Mouse (Mus musculus): ENCODE measurements around the gene Mul1. TPM values are rescaled to one million over a fixed set of nuclear protein-coding genes. Genes with fewer than 3 reads are reported as not detected.

Mul1 gene
- polyA plus RNA-seq, 1 experiment from 2014 or later: 20.7 TPM

GRCm38 (mm10) chr4:138457091-138457490 is 22.6 kb downstream of the Mul1 start:
- peaks cover 93% of the 10 kb centered on the region for H3K27me3 ChIP-seq (ENCODE audit: low read depth, poor library complexity, severe bottlenecking)
- no peaks in the 10 kb centered on the region for H3K9me3 ChIP-seq (replicated peaks)
- H3K36me3 ChIP-seq: no peaks in the 10 kb centered on the region
- 47% methylated on average over 4 of the region's 4 CpGs for WGBS
- no peak overlapping the region for H3K27ac ChIP-seq
- DNase-seq (ENCODE audit: low spot score): no peak
- H3K4me3 ChIP-seq: no peak overlapping the region
- peaks cover 42% of the 10 kb centered on the region for H3K4me1 ChIP-seq

- no peak for DNase-seq (ENCODE audit: low spot score)
- H3K27ac ChIP-seq: no peak overlapping the region
- H3K36me3 ChIP-seq: no peaks in the 10 kb centered on the region
- WGBS: 81% methylated on average over 7 of the region's 7 CpGs
- H3K9me3 ChIP-seq (replicated peaks): no peaks in the 10 kb centered on the region
- no peak overlapping the region for H3K4me3 ChIP-seq
- H3K27me3 ChIP-seq (ENCODE audit: low read depth, poor library complexity, severe bottlenecking): peaks cover 90% of the 10 kb centered on the region
- peaks cover 44% of the 10 kb centered on the region for H3K4me1 ChIP-seq
These were observed 23.7 kb downstream of the Mul1 start for GRCm38 (mm10) chr4:138458171-138458570.

GRCm38 (mm10) chr4:138458735-138459440 is 24.4 kb downstream of the Mul1 start:
- H3K27me3 ChIP-seq (ENCODE audit: low read depth, poor library complexity, severe bottlenecking): peaks cover 82% of the 10 kb centered on the region
- H3K4me3 ChIP-seq: no peak overlapping the region
- no peak for DNase-seq (ENCODE audit: low spot score)
- 49% methylated on average over 5 of the region's 5 CpGs for WGBS
- H3K36me3 ChIP-seq: no peaks in the 10 kb centered on the region
- H3K9me3 ChIP-seq (replicated peaks): no peaks in the 10 kb centered on the region
- peaks cover 44% of the 10 kb centered on the region for H3K4me1 ChIP-seq
- no peak overlapping the region for H3K27ac ChIP-seq

- no peaks in the 10 kb centered on the region for H3K9me3 ChIP-seq (replicated peaks)
- DNase-seq (ENCODE audit: low spot score): no peak
- 82% methylated on average over 6 of the region's 6 CpGs for WGBS
- H3K36me3 ChIP-seq: no peaks in the 10 kb centered on the region
- peaks cover 46% of the 10 kb centered on the region for H3K4me1 ChIP-seq
- peaks cover 87% of the 10 kb centered on the region for H3K27me3 ChIP-seq (ENCODE audit: low read depth, poor library complexity, severe bottlenecking)
- no peak overlapping the region for H3K27ac ChIP-seq
- H3K4me3 ChIP-seq: no peak overlapping the region
These were observed 25.3 kb downstream of the Mul1 start for GRCm38 (mm10) chr4:138459775-138460174.

- H3K4me1 ChIP-seq: peaks cover 46% of the 10 kb centered on the region
- H3K27ac ChIP-seq: no peak overlapping the region
- 30% methylated on average over 9 of the region's 9 CpGs for WGBS
- no peaks in the 10 kb centered on the region for H3K9me3 ChIP-seq (replicated peaks)
- no peak overlapping the region for H3K4me3 ChIP-seq
- H3K36me3 ChIP-seq: no peaks in the 10 kb centered on the region
- H3K27me3 ChIP-seq (ENCODE audit: low read depth, poor library complexity, severe bottlenecking): peaks cover 87% of the 10 kb centered on the region
- no peak for DNase-seq (ENCODE audit: low spot score)
These were observed 26.4 kb downstream of the Mul1 start for GRCm38 (mm10) chr4:138460910-138461309.

- Histone ChIP-seq H3K27me3 (ENCODE audit: low read depth, poor library complexity, severe bottlenecking) (peaks cover 87% of the 10 kb centered on the region), H3K4me1 (peaks cover 42% of the 10 kb centered on the region), H3K9me3 (replicated peaks) (no peaks in the 10 kb centered on the region), H3K36me3 (no peaks in the 10 kb centered on the region), H3K27ac (no peak overlapping the region), H3K4me3 (no peak overlapping the region)
- DNase-seq (ENCODE audit: low spot score): no peak
- 93% methylated on average over 5 of the region's 5 CpGs for WGBS
These were observed 27.0 kb downstream of the Mul1 start for GRCm38 (mm10) chr4:138461471-138461870.

- H3K4me3 ChIP-seq: 0 out of 2 replicates have a peak overlapping the region, but pooled peaks have one; percentile 31
- peaks cover 41% of the 10 kb centered on the region for H3K4me1 ChIP-seq
- WGBS: 6% methylated on average over 11 of the region's 11 CpGs
These were observed 28.7 kb downstream of the Mul1 start for GRCm38 (mm10) chr4:138462971-138463831.

GRCm38 (mm10) chr4:138463832-138464487 is 29.5 kb downstream of the Mul1 start:
- Histone ChIP-seq H3K4me3 (peak overlapping the region; percentile 31), H3K4me1 (peaks cover 40% of the 10 kb centered on the region), H3K27me3 (ENCODE audit: low read depth, poor library complexity, severe bottlenecking) (peaks cover 80% of the 10 kb centered on the region), H3K36me3 (no peaks in the 10 kb centered on the region), H3K27ac (peak overlapping the region; percentile 78), H3K9me3 (replicated peaks) (no peaks in the 10 kb centered on the region)
- WGBS: 6% methylated on average over 11 of the region's 11 CpGs
- DNase-seq (ENCODE audit: low spot score): peak; percentile 58

More at GRCm38 (mm10) chr4:138462971-138463831, 28.7 kb downstream of the Mul1 start:
- no peaks in the 10 kb centered on the region for H3K36me3 ChIP-seq
- no peak for DNase-seq (ENCODE audit: low spot score)
- H3K9me3 ChIP-seq (replicated peaks): no peaks in the 10 kb centered on the region
- peak overlapping the region; percentile 78 for H3K27ac ChIP-seq
- H3K27me3 ChIP-seq (ENCODE audit: low read depth, poor library complexity, severe bottlenecking): peaks cover 87% of the 10 kb centered on the region

GRCm38 (mm10) chr4:138464667-138465353 is 30.3 kb downstream of the Mul1 start:
- peak; percentile 74 for DNase-seq (ENCODE audit: low spot score)
- H3K36me3 ChIP-seq: no peaks in the 10 kb centered on the region
- WGBS: under 1% methylated on average over 21 of the region's 22 CpGs
- peaks cover 46% of the 10 kb centered on the region for H3K4me1 ChIP-seq
- peak overlapping the region; percentile 70; the same call in 1 of the 2 replicates for H3K27ac ChIP-seq
- no peaks in the 10 kb centered on the region for H3K9me3 ChIP-seq (replicated peaks)
- peak overlapping the region; percentile 31 for H3K4me3 ChIP-seq
- peaks cover 72% of the 10 kb centered on the region for H3K27me3 ChIP-seq (ENCODE audit: low read depth, poor library complexity, severe bottlenecking)

GRCm38 (mm10) chr4:138465446-138465845 is 31.0 kb downstream of the Mul1 start:
- peaks cover 66% of the 10 kb centered on the region for H3K27me3 ChIP-seq (ENCODE audit: low read depth, poor library complexity, severe bottlenecking)
- H3K27ac ChIP-seq: no peak overlapping the region
- no peaks in the 10 kb centered on the region for H3K36me3 ChIP-seq
- no peaks in the 10 kb centered on the region for H3K9me3 ChIP-seq (replicated peaks)
- no peak for DNase-seq (ENCODE audit: low spot score)
- peaks cover 46% of the 10 kb centered on the region for H3K4me1 ChIP-seq
- 32% methylated on average over 8 of the region's 8 CpGs for WGBS
- H3K4me3 ChIP-seq: no peak overlapping the region

- no peaks in the 10 kb centered on the region for H3K9me3 ChIP-seq (replicated peaks)
- H3K4me3 ChIP-seq: no peak overlapping the region
- no peaks in the 10 kb centered on the region for H3K36me3 ChIP-seq
- peaks cover 54% of the 10 kb centered on the region for H3K27me3 ChIP-seq (ENCODE audit: low read depth, poor library complexity, severe bottlenecking)
- 79% methylated on average over 6 of the region's 6 CpGs for WGBS
- DNase-seq (ENCODE audit: low spot score): no peak
- H3K27ac ChIP-seq: no peak overlapping the region
- peaks cover 50% of the 10 kb centered on the region for H3K4me1 ChIP-seq
These were observed 32.2 kb downstream of the Mul1 start for GRCm38 (mm10) chr4:138466690-138467089.

- WGBS: 87% methylated on average over 5 of the region's 5 CpGs
- Histone ChIP-seq H3K36me3 (no peaks in the 10 kb centered on the region), H3K27ac (no peak overlapping the region), H3K9me3 (replicated peaks) (no peaks in the 10 kb centered on the region), H3K4me1 (peaks cover 48% of the 10 kb centered on the region), H3K27me3 (ENCODE audit: low read depth, poor library complexity, severe bottlenecking) (peaks cover 46% of the 10 kb centered on the region), H3K4me3 (no peak overlapping the region)
- DNase-seq (ENCODE audit: low spot score): no peak
These were observed 33.0 kb downstream of the Mul1 start for GRCm38 (mm10) chr4:138467451-138467850.
